Mouse (Mus musculus): Measurements from ENCODE around the gene Srsf6.

Gene Srsf6

DNA sequence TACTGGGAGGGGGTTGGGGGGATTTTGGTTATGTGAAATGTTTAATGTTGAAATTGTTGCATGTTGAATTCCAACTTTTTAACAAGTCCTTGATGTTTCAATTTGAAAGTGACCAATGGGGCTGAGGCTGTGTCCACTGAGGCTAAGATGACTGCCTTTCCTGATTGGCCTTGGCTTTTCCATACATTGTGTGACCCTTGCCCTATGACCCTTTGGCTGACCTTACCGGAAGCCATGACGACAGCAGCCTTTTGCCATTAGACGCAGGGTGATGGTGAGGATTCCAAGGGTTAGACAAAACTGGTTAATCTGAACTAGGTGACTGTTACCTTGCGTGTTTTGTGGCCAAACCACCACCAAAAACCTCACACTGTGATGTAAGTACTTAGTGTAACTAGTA, 1.4 kb downstream of the Srsf6 start:
- no peak for DNase-seq (ENCODE audit: low read depth)

DNA sequence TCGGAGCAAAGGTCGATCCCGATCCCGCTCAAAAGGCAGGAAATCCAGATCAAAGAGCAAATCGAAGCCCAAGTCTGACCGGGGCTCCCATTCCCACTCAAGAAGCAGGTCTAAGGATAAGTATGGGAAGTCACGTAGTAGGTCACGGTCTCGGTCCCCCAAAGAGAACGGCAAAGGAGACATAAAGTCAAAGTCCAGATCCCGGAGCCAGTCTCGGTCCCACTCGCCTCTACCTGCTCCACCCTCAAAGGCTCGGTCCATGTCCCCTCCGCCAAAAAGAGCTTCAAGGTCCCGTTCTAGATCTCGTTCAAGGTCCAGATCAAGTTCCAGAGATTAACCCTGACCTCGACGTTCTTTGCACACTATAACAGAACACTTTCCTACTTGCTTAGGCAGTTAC, 3.1 kb downstream of the Srsf6 start:
- no peak for DNase-seq (ENCODE audit: low read depth)

DNA sequence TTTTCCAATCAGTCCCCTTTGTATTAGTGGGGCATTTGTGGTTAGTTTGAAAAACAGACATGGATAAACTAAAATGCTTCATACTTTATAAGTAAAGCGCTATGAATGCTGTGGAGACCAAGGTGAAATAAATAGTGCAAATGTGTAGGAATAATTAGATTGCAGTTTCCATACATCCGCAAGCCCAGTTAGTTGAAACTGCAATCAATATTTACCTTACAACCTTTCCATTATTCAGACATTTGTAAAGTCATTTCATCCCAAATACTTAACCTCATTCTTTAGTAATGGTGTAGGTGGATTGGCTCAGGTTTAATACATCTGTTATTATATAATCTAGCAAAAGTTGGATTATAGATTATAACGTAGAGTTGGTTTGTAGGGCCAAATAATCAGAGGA, 4.4 kb downstream of the Srsf6 start:
- no peak for DNase-seq (ENCODE audit: low read depth)

DNA sequence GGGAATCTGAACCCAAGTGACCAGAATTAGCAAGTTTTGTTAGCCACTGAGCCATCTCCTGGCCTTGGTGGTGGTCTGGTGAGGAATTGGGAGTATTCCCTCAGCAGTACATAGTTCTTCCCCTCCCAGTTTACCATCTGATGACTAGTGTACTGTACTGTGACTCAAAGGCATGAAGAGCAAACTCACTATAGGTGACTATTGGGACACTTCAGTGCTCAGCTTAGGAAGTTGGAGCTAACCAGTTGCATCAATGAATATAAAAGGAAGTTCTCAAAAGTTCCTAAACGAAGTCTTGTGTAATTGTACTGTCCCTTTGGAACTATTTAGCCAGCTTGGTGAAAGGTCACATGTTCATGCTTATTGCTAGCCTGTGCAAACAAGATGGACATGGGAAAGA, 8.2 kb downstream of the Srsf6 start:
- no peak for DNase-seq (ENCODE audit: low read depth)

DNA sequence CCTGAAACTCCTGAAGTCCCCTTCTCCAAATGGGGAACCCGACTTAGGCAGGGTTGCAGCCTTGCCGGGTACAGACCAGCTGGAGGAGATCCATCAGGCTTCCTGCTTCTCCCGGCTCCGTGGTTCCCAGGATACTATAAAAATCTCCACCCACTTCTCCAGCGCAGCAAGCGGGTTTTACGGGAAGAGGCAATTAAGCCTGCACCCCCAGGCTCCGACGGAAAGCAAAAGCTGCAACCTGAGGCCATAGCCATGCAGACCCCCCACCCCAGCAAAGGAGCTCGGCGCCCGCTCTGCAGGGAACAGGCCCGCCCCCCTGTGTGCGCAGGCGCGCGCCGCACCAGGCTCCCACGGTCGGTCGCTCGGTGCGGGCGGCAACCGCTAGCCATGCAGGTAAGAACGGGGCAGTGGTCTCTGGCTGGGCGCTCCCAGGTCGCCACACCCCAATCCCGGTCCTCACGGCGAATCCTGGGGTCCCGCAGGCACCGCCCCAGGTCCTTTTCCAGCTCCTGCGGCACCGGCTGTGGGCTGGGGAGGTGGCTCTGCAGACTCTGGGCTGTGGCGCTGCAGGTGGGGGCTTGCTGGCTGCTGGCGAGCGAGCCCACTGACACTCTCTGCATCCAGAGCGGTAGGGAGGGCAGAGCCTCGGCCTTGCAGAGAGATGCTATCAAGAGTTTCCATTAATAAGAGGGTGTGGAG, 12.0 kb downstream of the Srsf6 start, which contains the start of gene L3mbtl1:
TSS of gene L3mbtl1 (plus strand) at position 325 of the 699 bp plus-strand sequence.
- DNase-seq (ENCODE audit: low read depth), result no peak

DNA sequence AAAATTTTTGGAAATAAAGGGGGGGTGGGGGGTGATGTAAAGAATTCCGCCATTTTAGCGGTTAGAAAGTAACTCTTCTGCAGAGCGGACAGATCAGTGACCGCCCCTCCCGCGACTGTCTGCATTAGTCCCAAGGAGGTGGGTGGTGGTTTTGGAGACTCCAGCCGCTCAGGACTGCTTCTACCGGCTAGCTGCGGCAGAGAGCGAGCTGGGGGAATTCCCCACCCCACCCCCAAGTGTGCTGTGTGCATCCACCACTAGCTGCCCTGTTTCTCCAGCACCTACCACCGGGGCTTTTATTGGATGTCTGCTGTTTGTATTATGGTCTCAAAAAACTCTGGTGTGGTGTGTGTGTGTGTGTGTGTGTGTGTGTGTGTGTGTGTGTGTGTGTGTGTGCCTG, 12.6 kb downstream of the Srsf6 start:
- DNase-seq (ENCODE audit: low read depth), result no peak

DNA sequence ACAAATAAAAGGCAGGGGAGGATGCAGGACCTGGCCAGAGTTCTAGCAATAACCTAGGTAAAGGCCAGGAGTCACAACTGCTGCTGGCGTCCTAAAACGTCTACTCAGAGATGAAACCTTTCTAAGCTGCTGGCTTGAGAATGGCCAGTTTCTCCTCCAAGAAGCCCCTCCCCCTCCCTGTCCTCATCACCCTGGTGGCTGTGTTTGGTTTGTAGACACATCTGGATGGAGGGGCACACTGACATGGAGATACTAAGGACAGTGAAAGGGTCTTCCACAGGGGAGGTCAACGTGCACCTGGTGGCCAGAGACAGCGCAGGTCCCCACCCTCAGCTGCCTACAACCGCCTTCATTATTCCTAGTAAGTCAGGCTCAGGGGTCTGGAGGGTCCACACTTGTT, 15.6 kb downstream of the Srsf6 start:
- no peak for DNase-seq (ENCODE audit: low read depth)

DNA sequence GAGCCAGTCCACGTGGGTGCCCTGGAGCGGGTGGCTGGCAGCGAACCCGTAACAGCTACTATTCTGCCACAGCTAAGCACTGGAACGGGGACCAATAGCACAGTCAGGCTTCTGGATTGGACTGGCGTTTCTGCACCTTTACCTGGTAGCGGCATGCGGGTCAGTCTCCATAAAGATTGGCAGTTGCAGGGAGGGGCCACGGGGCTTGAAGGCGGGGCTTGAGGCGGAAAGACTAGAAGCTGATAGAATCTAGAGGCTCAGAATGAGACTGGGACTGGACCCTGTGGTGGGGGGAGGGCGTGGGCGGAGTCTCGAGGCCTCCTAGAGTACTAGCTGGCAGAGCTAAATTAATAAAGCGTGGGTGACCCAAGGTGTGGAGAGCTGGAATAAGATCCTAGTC, 16.4 kb downstream of the Srsf6 start:
- DNase-seq (ENCODE audit: low read depth), result no peak

DNA sequence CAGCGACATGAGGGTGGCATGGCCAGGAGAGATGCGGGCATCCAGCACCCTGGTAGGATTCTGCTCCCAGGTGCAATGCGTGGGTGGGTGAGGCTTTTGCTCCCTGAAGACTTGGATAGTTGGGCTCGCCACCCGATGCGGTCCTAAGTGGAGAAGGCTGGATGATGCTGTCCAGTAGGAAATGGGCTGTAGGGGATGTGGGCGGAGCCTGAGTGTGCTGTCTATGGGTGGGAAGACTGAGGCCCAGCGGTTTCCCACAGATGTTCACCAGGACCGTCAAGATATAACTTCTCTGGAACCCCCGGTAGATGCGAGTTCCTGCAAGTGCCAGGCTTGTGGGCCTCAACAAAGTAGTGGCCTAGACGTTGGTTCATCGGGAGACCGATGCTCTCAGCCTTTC, 16.9 kb downstream of the Srsf6 start:
- no peak for DNase-seq (ENCODE audit: low read depth)

DNA sequence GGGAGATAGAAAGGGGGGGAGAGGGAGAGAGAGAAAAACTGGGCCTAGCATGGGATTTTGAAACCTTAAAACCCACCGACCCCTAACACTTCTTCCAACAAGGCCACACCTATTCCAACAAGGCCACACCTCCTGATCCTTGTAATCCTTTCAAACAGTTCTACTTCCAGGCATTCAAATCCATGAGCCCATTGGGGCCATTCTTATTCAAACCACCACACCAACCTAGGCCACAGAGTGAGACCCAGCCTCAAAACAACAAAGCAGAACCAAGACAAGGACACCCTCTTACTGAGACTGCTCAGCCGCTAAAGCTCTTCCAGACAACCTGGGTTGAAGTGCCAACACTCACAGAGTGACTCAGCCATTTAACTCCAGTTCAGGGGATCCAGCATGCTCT, 19.4 kb downstream of the Srsf6 start:
- no peak for DNase-seq (ENCODE audit: low read depth)

DNA sequence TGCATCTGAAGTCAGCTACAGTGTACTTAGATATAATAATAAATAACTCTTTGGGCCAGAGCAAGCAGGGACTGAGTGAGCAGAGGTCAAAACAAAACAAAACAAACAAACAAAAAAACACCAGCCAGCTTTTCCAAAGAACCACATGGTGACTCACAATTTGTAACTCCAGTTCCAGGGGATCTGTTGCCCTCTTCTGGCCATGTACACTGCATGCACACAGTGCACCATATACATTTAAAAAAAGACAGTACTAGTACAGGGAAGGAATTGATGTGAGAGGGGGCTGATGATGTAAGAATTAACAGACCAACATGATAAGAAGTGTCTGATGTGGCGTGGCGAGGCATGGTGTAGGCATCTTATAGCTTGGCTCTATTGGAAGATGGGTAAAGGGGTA, 25.5 kb downstream of the Srsf6 start:
- DNase-seq (ENCODE audit: low read depth), result no peak

DNA sequence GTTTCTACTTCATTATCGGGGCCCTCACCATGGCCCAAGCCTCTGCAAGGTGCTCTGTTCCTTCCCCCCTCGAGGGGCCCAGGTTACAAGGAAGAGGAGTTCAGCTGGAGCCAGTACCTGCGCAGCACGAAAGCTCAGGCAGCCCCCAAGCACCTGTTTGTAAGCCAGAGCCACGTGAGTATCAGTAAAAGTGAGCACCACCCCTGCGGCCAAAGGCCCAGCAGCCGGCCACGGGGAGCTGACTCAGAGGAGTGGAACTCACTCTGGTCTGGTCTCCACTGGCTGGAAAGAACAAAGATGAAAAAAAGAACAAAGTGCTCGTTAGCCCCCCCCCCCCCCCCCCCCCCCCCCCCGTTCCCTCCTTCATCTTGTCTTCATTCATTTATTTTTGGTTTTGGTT, 30.0 kb downstream of the Srsf6 start:
- no peak for DNase-seq (ENCODE audit: low read depth)

DNA sequence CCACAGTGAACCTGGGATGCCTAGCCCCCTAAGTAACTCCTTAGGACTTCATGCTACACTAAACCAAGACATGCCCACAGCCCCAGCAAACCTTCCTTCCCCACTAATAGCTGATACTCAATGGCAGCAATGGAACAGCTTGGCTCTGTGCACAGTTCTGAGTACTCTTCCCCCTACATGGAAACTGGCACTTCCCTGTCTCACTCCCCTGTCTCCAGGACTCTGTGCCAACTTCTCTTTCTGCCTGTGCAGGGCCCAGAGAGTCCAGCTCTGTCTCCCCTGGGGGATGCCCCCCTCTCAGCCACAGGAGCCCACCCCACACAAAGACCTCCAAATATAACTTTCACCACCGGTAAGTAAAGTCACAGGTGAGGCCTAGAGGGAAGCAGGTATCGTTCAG, 35.4 kb downstream of the Srsf6 start:
- DNase-seq (ENCODE audit: low read depth), result no peak

DNA sequence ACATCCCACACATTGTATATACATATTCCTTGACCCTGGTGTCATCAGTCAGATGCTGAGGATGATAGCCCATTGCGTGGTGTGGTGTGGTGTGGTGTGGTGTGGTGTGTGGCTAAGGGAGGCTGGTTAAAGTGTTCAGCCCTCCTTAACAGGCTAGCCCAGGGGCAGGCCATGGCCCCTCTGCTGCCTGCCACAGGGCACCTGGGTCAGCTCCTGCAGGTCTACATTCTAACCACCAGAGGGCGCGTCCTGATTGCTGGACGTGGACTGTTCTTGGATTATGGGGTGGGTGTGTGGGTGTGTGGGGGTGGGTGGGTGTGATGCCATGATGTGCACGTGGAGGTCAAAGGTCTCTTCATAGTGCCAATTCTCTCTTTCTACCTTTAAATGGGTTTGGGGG, 37.0 kb downstream of the Srsf6 start:
- peak; percentile 23 for DNase-seq (ENCODE audit: low read depth)

DNA sequence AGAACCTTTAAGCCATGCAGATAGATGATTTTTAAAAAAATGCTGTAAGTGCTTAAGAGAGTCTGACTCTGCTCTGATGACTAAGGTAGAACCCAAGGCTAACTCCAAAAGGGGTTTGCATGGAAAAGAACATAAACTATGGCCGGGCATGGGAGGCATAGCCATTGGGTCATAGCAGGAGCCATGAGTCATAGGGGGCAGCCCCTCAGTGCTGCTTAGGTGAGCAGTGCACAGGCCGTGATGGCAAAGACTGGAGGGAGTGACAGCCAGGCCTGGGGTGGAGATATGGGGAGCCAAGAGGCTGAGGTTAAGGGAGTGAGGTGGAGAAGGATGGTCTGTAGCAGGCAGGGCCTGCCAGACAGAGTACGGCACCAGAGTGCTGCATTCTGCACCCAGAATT, 37.8 kb downstream of the Srsf6 start:
- DNase-seq (ENCODE audit: low read depth), result no peak

DNA sequence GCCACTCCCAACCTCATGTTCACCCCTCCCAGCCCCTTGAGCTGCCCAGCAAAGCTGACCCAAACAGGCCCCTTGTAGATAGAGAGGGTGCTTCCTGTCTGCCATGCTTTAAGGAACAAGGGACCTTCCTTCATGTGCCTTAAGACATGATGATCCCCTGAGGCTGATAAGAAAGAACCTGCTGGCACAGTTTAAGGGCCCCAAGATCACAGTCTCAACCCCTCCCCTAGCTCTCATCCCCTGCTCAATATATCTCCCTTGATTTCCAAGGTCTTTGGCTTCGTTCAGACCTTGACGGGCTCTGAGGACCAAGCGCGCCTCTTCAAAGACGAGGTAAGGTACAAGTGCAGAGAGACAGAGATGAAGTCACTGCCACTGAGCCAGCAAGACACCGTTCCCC, 39.6 kb downstream of the Srsf6 start:
- DNase-seq (ENCODE audit: low read depth), result no peak

DNA sequence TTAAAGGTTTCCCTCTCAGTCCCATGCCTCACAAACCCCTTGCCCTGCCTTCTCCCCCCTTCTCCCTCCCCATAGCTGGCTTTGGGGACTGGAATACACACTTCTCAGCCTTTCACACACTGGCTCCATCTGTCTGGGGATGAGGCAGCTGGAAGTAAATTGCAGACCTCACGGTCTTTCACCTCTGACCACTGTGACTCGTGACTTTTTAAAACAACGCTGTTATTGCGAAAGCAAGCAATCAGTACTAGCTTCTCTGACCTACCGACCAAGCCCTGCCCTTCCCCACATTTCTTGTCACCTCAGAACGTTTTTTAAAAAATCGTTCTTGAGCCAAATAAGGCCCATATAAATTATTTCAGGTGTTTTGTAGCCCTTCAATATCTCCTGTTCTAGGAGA, 41.4 kb downstream of the Srsf6 start:
- no peak for DNase-seq (ENCODE audit: low read depth)

DNA sequence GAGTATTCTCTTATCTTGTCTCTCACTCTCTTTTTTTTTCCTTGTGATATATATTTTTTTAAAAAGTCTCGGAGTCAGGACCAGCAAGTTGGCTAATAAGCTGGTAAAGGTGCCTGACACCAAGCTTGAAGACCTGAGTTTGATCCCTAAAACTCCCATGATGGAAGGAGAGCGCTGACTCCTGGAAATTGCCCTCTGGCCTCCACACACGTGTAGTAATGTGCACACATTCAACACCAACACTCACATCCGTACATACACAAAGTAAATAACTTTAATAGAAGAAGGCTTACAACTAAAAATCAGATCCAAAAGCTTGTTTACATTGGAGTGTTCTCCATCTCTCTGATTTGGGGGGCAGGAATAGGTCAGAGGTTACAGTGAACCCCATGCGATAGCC, 41.9 kb downstream of the Srsf6 start:
- DNase-seq (ENCODE audit: low read depth), result no peak

DNA sequence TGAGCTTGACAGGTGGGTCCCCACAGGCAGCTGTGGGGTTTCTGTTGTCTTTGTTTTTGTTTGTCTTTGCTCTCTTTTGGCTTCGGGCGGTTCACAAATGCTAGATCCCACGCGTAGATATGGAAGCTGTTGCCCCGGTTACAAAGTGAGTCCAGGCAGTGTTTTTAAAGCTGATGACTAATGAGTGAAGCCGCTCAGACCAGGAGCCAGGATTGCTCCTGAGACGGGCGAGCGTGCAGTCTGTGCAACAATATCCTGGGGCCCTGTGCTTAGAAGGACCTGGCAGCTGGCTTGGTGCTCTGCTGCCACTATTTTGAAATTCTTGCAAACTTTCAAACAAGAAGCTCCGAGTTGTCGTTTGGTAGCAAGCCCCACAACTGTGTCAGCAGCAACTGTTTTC, 42.3 kb downstream of the Srsf6 start:
- no peak for DNase-seq (ENCODE audit: low read depth)

DNA sequence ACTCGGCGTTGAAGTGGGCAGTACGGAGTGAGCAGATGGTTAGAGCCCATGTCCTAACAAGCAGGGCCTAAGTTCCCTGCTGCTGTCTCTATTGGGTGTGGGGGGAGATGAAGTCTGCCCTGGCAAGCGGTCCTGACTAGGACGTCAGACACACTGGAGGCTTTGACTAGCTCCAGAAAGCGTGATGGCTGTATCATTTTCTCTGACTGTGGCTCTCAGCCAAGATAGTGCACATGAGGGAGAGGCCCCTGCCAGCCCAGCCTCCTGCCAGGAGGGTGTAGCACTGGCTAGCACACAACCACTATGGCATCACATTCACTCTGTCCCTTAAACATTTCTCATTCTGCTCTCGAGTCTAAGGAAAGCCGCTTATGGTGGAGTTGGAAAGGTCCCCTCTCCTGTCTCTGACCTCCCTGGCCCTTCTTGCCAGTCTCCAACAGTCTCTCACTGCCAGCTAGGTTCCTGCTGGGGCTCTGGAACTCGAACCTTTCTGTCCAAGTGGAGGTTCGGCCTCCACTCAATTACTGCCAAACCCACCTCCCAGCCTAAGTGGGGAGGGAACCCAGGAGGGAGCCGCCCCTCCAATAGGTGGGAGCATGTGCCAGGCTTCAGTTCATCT, 43.9 kb downstream of the Srsf6 start:
- no peak for DNase-seq (ENCODE audit: low read depth)

DNA sequence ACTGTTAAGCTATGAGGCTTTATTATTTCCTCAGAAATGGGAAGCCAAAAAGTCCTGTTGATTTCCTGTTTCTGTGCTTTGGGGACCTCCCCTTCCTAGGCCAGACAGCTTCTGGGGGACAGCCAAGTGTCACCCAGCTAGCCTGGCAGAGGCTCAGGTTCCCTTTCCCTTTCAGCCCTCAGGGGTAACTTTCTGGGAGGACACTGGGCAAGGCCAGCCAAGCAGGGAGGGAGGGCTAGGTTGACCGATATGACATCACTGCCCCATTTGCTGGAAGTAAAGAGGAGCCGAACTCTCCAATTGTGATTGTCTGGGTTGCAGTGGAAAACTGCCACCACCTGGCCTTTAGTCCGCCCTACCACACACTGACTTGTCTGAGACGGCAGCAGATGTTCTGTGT, 44.7 kb downstream of the Srsf6 start:
- DNase-seq (ENCODE audit: low read depth), result no peak

DNA sequence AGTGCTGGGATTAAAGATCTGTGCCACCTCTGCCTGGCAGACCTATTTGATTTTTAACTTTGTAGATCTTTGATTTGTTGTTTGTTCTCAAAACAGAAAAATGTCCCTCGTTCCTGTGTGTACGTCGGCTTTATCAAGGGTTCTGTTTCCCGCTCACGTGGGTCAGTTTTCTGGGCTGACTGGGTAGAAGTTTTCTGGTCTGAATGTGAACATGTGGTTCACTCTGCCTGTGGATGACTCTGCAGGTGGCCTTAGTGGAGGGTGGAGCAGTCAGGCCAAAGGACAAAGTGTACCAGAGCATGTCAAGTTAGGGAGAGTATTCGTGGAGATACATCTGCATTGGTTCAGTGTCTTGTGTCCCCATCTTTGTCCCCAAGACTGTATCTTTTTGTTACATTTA, 53.1 kb downstream of the Srsf6 start:
- no peak for DNase-seq (ENCODE audit: low read depth)

DNA sequence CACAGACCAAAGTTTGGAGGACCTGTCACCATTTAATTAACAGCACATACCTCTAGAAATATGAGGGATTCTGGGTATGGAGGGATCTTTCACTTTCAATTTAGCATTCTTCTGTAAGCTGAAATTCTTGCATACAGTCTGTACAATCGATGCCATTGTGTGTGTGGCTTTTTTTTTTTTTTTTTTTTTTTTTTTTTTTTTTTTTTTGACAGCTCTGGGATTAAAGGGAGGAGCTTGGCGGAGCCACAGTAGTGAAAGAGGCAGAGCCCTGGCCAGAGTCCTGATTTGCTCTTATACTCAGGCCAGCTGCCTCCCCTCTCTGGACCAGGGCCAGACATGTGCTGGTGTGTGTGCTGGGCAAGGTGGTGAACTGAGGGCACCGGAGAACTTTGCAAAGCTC, 54.6 kb downstream of the Srsf6 start:
- DNase-seq (ENCODE audit: low read depth), result no peak
